Mouse (Mus musculus) neural tube, embryonic 11.5 days (tissue): ENCODE data around the gene Tgfb2. TPM values are rescaled to one million over a fixed set of nuclear protein-coding genes. Genes with fewer than 3 reads are reported as not detected.

ENCODE experiments used
- ATAC-seq: fragments of 200-750 bp; cut with Nextera tagmentation; 2 replicates; pipeline ENCODE4 v1.8.0; 2017; ENCODE audit warnings: moderate number of reproducible peaks, mild to moderate bottlenecking, moderate TSS enrichment, moderate library complexity; ENCODE audit not compliant: insufficient read depth, low FRiP score, low TSS enrichment
- DNase-seq: peaks from one replicate; pipeline ENCODE4 v3.0.0-alpha.2; 2015; ENCODE audit warnings: low spot score
- H3K27ac ChIP-seq: fragments of 300-500 bp; sonication (generic); 2 replicates; pipeline ENCODE4 v1.5.1; 2014; ENCODE audit warnings: low read depth, mild to moderate bottlenecking, low read length
- H3K27me3 ChIP-seq: fragments of 300-500 bp; sonication (generic); 2 replicates; pipeline ENCODE4 v1.6.1; 2014; ENCODE audit warnings: mild to moderate bottlenecking, low read length, mixed read lengths; ENCODE audit not compliant: control insufficient read depth, insufficient read depth
- H3K36me3 ChIP-seq: fragments of 300-500 bp; sonication (generic); 2 replicates; pipeline ENCODE4 v1.6.1; 2014; ENCODE audit warnings: mild to moderate bottlenecking, low read length, moderate library complexity, mixed read lengths; ENCODE audit not compliant: control insufficient read depth, insufficient read depth
- H3K4me1 ChIP-seq: fragments of 300-500 bp; sonication (generic); 2 replicates; pipeline ENCODE4 v1.6.1; 2014; ENCODE audit warnings: low read length, mixed read lengths; ENCODE audit not compliant: control insufficient read depth, insufficient read depth
- H3K4me2 ChIP-seq: fragments of 300-500 bp; sonication (generic); 2 replicates; pipeline ENCODE4 v1.6.1; 2014; ENCODE audit warnings: low read depth, mild to moderate bottlenecking, moderate library complexity
- H3K4me3 ChIP-seq: fragments of 300-500 bp; sonication (generic); 2 replicates; pipeline ENCODE4 v1.5.1; 2014; ENCODE audit warnings: low read depth, low read length
- H3K9ac ChIP-seq: fragments of 300-500 bp; sonication (generic); 2 replicates; pipeline ENCODE4 v1.6.1; 2014; ENCODE audit warnings: mild to moderate bottlenecking, low read length
- H3K9me3 ChIP-seq: fragments of 300-500 bp; sonication (generic); 2 replicates; pipeline ENCODE4 v1.6.1; 2016; ENCODE audit warnings: low read length; ENCODE audit not compliant: control insufficient read depth
- WGBS: fragments of 180-500 bp; shearing (Covaris S2); extraction: QIAGEN DNeasy Blood & Tissue Kit; methylation state at CpG from one replicate; pipeline ENCODE4 v1.1.7; 2014; 5-methylcytosine and 5-hydroxymethylcytosine counted together
- polyA plus RNA-seq: library from polyadenylated mRNA; unstranded; fragments of >200 nt; fragmentation: Nextera tagmentation; extraction: Ambion mirVana; gene quantifications from 2 replicates; pipeline ENCODE4 v1.2.1, GENCODE M21; 2014

Gene Tgfb2
- polyA plus RNA-seq, 1 experiment from 2014 or later: 33.6 TPM

- Histone ChIP-seq H3K9me3 (no peaks in the 10 kb centered on the region), H3K4me2 (no peak overlapping the region), H3K9ac (no peak overlapping the region), H3K36me3 (no peaks in the 10 kb centered on the region), H3K27ac (no peak overlapping the region), H3K27me3 (no peaks in the 10 kb centered on the region), H3K4me1 (no peaks in the 10 kb centered on the region), H3K4me3 (no peak overlapping the region)
- WGBS: 89% methylated on average over 9 of the region's 9 CpGs
- ATAC-seq (no peak), DNase-seq (no peak)
These were observed 9.6 kb downstream of the Tgfb2 start for GRCm38 (mm10) chr1:186696231-186696630.

- DNase-seq: no peak
- no peak for ATAC-seq
- no peaks in the 10 kb centered on the region for H3K36me3 ChIP-seq
- no peak overlapping the region for H3K9ac ChIP-seq
- no peak overlapping the region for H3K27ac ChIP-seq
- no peak overlapping the region for H3K4me3 ChIP-seq
- WGBS: 76% methylated on average over 4 of the region's 4 CpGs
- no peaks in the 10 kb centered on the region for H3K4me1 ChIP-seq
- H3K9me3 ChIP-seq: no peaks in the 10 kb centered on the region
- H3K4me2 ChIP-seq: no peak overlapping the region
- no peaks in the 10 kb centered on the region for H3K27me3 ChIP-seq
These were observed 10.4 kb downstream of the Tgfb2 start for GRCm38 (mm10) chr1:186695361-186695760.

GRCm38 (mm10) chr1:186692370-186692769 is 13.4 kb downstream of the Tgfb2 start:
- H3K36me3 ChIP-seq: no peaks in the 10 kb centered on the region
- H3K9ac ChIP-seq: no peak overlapping the region
- no peaks in the 10 kb centered on the region for H3K4me1 ChIP-seq
- WGBS: 88% methylated on average over 4 of the region's 4 CpGs
- no peak overlapping the region for H3K4me3 ChIP-seq
- no peaks in the 10 kb centered on the region for H3K9me3 ChIP-seq
- H3K27me3 ChIP-seq: no peaks in the 10 kb centered on the region
- ATAC-seq: no peak
- no peak overlapping the region for H3K4me2 ChIP-seq
- DNase-seq: no peak
- H3K27ac ChIP-seq: no peak overlapping the region

GRCm38 (mm10) chr1:186691708-186692107 is 14.1 kb downstream of the Tgfb2 start:
- no peaks in the 10 kb centered on the region for H3K36me3 ChIP-seq
- no peak overlapping the region for H3K4me2 ChIP-seq
- H3K27ac ChIP-seq: no peak overlapping the region
- H3K9ac ChIP-seq: no peak overlapping the region
- ATAC-seq: no peak
- no peaks in the 10 kb centered on the region for H3K9me3 ChIP-seq
- no peak overlapping the region for H3K4me3 ChIP-seq
- WGBS: 89% methylated on average over 9 of the region's 9 CpGs
- no peak for DNase-seq
- no peaks in the 10 kb centered on the region for H3K27me3 ChIP-seq
- H3K4me1 ChIP-seq: 0 out of 2 replicates have a peak, but pooled peaks cover 3% of the 10 kb centered on the region

- ATAC-seq (no peak), DNase-seq (no peak)
- no peaks in the 10 kb centered on the region for H3K36me3 ChIP-seq
- no peak overlapping the region for H3K9ac ChIP-seq
- no peaks in the 10 kb centered on the region for H3K27me3 ChIP-seq
- H3K4me3 ChIP-seq: no peak overlapping the region
- H3K27ac ChIP-seq: no peak overlapping the region
- peaks cover 8% of the 10 kb centered on the region for H3K4me1 ChIP-seq
- no peaks in the 10 kb centered on the region for H3K9me3 ChIP-seq
- no peak overlapping the region for H3K4me2 ChIP-seq
- 89% methylated on average over 3 of the region's 3 CpGs for WGBS
These were observed 21.7 kb downstream of the Tgfb2 start for GRCm38 (mm10) chr1:186684041-186684440.

GRCm38 (mm10) chr1:186682606-186683005 is 23.2 kb downstream of the Tgfb2 start:
- 39% methylated on average over 7 of the region's 7 CpGs for WGBS
- Histone ChIP-seq H3K9ac (no peak overlapping the region), H3K4me3 (no peak overlapping the region), H3K4me2 (no peak overlapping the region), H3K4me1 (peaks cover 8% of the 10 kb centered on the region), H3K9me3 (no peaks in the 10 kb centered on the region), H3K36me3 (no peaks in the 10 kb centered on the region), H3K27me3 (no peaks in the 10 kb centered on the region), H3K27ac (peak overlapping the region; percentile 50; the same call in 1 of the 2 replicates)
- DNase-seq: peak; percentile 38
- ATAC-seq: no peak

GRCm38 (mm10) chr1:186677614-186678013 is 28.2 kb downstream of the Tgfb2 start:
- DNase-seq: no peak
- no peaks in the 10 kb centered on the region for H3K36me3 ChIP-seq
- no peak overlapping the region for H3K27ac ChIP-seq
- H3K9me3 ChIP-seq: no peaks in the 10 kb centered on the region
- no peak overlapping the region for H3K4me3 ChIP-seq
- no peak overlapping the region for H3K4me2 ChIP-seq
- H3K4me1 ChIP-seq: peaks cover 3% of the 10 kb centered on the region
- ATAC-seq: no peak
- 83% methylated on average over 12 of the region's 12 CpGs for WGBS
- H3K27me3 ChIP-seq: no peaks in the 10 kb centered on the region
- no peak overlapping the region for H3K9ac ChIP-seq

GRCm38 (mm10) chr1:186676199-186676598 is 29.6 kb downstream of the Tgfb2 start:
- ATAC-seq (no peak), DNase-seq (no peak)
- WGBS: 68% methylated on average over 5 of the region's 5 CpGs
- Histone ChIP-seq H3K4me3 (no peak overlapping the region), H3K4me2 (no peak overlapping the region), H3K9ac (no peak overlapping the region), H3K9me3 (no peaks in the 10 kb centered on the region), H3K4me1 (peaks cover 2% of the 10 kb centered on the region), H3K27me3 (no peaks in the 10 kb centered on the region), H3K27ac (no peak overlapping the region), H3K36me3 (no peaks in the 10 kb centered on the region)

GRCm38 (mm10) chr1:186675263-186675662 is 30.5 kb downstream of the Tgfb2 start:
- Histone ChIP-seq H3K4me2 (no peak overlapping the region), H3K4me3 (no peak overlapping the region), H3K27me3 (no peaks in the 10 kb centered on the region), H3K36me3 (no peaks in the 10 kb centered on the region), H3K4me1 (no peaks in the 10 kb centered on the region; the same call in 1 of the 2 replicates), H3K9me3 (no peaks in the 10 kb centered on the region), H3K27ac (no peak overlapping the region), H3K9ac (no peak overlapping the region)
- WGBS: 86% methylated on average over 6 of the region's 6 CpGs
- no peak for ATAC-seq
- DNase-seq: no peak
